Mouse (Mus musculus) lung, embryonic 16.5 days (tissue): ENCODE data around the gene Hddc3. TPM values are rescaled to one million over a fixed set of nuclear protein-coding genes. Genes with fewer than 3 reads are reported as not detected.
A peak's percentile ranks its signal among the peaks of the same experiment; 100 is the strongest.

Experiments
- ATAC-seq: fragments of 200-750 bp; cut with Nextera tagmentation; 2 replicates; pipeline ENCODE4 v1.8.0; 2017; ENCODE audit warnings: low read depth, mild to moderate bottlenecking, moderate library complexity
- H3K27ac ChIP-seq: fragments of 300-500 bp; sonication (generic); 2 replicates; pipeline ENCODE4 v1.5.1; 2014; ENCODE audit warnings: mild to moderate bottlenecking, control low read depth, low read length
- H3K27me3 ChIP-seq: fragments of 300-500 bp; sonication (generic); 2 replicates; pipeline ENCODE4 v1.6.1; 2014; ENCODE audit warnings: low read depth, low read length, mixed read lengths; ENCODE audit not compliant: control insufficient read depth, insufficient read depth
- H3K36me3 ChIP-seq: fragments of 300-500 bp; sonication (generic); 2 replicates; pipeline ENCODE4 v1.6.1; 2014; ENCODE audit warnings: low read length; ENCODE audit not compliant: control insufficient read depth, insufficient read depth
- H3K4me1 ChIP-seq: fragments of 300-500 bp; sonication (generic); replicated peaks from 2 replicates; pipeline ENCODE4 v1.6.1; 2014; ENCODE audit warnings: low read length, mixed read lengths; ENCODE audit not compliant: control insufficient read depth, insufficient read depth
- H3K4me2 ChIP-seq: fragments of 300-500 bp; sonication (generic); 2 replicates; pipeline ENCODE4 v1.6.1; 2014; ENCODE audit warnings: low read depth, low read length, control low read depth
- H3K4me3 ChIP-seq: fragments of 300-500 bp; sonication (generic); 2 replicates; pipeline ENCODE4 v1.5.1; 2014; ENCODE audit warnings: mild to moderate bottlenecking, low read length, control low read depth
- H3K9ac ChIP-seq: fragments of 300-500 bp; sonication (generic); 2 replicates; pipeline ENCODE4 v1.6.1; 2014; ENCODE audit warnings: low read length, control low read depth
- H3K9me3 ChIP-seq: fragments of 300-500 bp; sonication (generic); 2 replicates; pipeline ENCODE4 v1.6.1; 2016; ENCODE audit warnings: low read length; ENCODE audit not compliant: control insufficient read depth
- WGBS: fragments of 180-500 bp; shearing (Covaris S2); extraction: QIAGEN DNeasy Blood & Tissue Kit; methylation state at CpG from one replicate; pipeline ENCODE4 v1.1.7; 2014; 5-methylcytosine and 5-hydroxymethylcytosine counted together
- polyA plus RNA-seq: library from polyadenylated mRNA; unstranded; fragments of >200 nt; fragmentation: Nextera tagmentation; extraction: Ambion mirVana; gene quantifications from 2 replicates; pipeline ENCODE4 v1.2.1, GENCODE M21; 2015

The Hddc3 gene
- polyA plus RNA-seq, 1 experiment from 2014 or later, result 21.9 TPM

- H3K27ac ChIP-seq, result no peak overlapping the region
- no peak overlapping the region for H3K9ac ChIP-seq
- peaks cover 39% of the 10 kb centered on the region for H3K36me3 ChIP-seq
- no peak for ATAC-seq
- no peak overlapping the region for H3K4me3 ChIP-seq
- H3K4me1 ChIP-seq, result peaks cover 18% of the 10 kb centered on the region
- 87% methylated on average over 9 of the region's 9 CpGs for WGBS
- H3K27me3 ChIP-seq, result no peaks in the 10 kb centered on the region
- no peaks in the 10 kb centered on the region for H3K9me3 ChIP-seq
- H3K4me2 ChIP-seq, result no peak overlapping the region
Measured at GRCm38 (mm10) chr7:80397986-80398385, 55.1 kb downstream of the Hddc3 start.

- Histone ChIP-seq H3K4me2 (no peak overlapping the region), H3K36me3 (peaks cover 30% of the 10 kb centered on the region), H3K4me1 (peaks cover 26% of the 10 kb centered on the region), H3K9me3 (no peaks in the 10 kb centered on the region), H3K4me3 (no peak overlapping the region), H3K9ac (0 out of 2 replicates have a peak overlapping the region, but pooled peaks have one; percentile 9), H3K27ac (no peak overlapping the region), H3K27me3 (no peaks in the 10 kb centered on the region)
- no peak for ATAC-seq
- 72% methylated on average over 9 of the region's 9 CpGs for WGBS
Measured at GRCm38 (mm10) chr7:80398654-80399444, 55.9 kb downstream of the Hddc3 start.

GRCm38 (mm10) chr7:80400099-80400498 is 57.2 kb downstream of the Hddc3 start:
- Histone ChIP-seq H3K36me3 (peaks cover 23% of the 10 kb centered on the region), H3K9ac (no peak overlapping the region; the same call in 1 of the 2 replicates), H3K4me1 (peaks cover 30% of the 10 kb centered on the region), H3K4me3 (no peak overlapping the region), H3K9me3 (no peaks in the 10 kb centered on the region), H3K27ac (0 out of 2 replicates have a peak overlapping the region, but pooled peaks have one; percentile 12), H3K27me3 (no peaks in the 10 kb centered on the region), H3K4me2 (peak overlapping the region; percentile 95)
- WGBS, result 38% methylated on average over 5 of the region's 5 CpGs
- ATAC-seq, result peak; percentile 6; the same call in 1 of the 2 replicates

Other genes starting within 250 kb of the Hddc3 start
- gene Idh2, start 227.7 kb upstream of the Hddc3 start, polyA plus RNA-seq, result 671 and 680 TPM in 2 replicates
- 15.8 and 16.3 TPM in 2 replicates for gene Sema4b, start 156.3 kb upstream of the Hddc3 start, polyA plus RNA-seq
- 88.4 and 96.0 TPM in 2 replicates for gene Cib1, start 110.3 kb upstream of the Hddc3 start, polyA plus RNA-seq
- 3.5 and 3.9 TPM in 2 replicates for gene Gdpgp1, start 110.2 kb upstream of the Hddc3 start, polyA plus RNA-seq
- 1.1 and 2.2 TPM in 2 replicates for gene Ttll13, start 96.7 kb upstream of the Hddc3 start, polyA plus RNA-seq
- gene Ngrn, start 81.9 kb upstream of the Hddc3 start, polyA plus RNA-seq, result 46.2 and 47.4 TPM in 2 replicates
- 9.7 and 10.7 TPM in 2 replicates for gene Vps33b, start 73.5 kb upstream of the Hddc3 start, polyA plus RNA-seq
- gene Prc1, start 48.7 kb upstream of the Hddc3 start, polyA plus RNA-seq, result 166 and 182 TPM in 2 replicates
- 7.2 and 8.9 TPM in 2 replicates for gene Rccd1, start 18.6 kb upstream of the Hddc3 start, polyA plus RNA-seq
- 40.8 and 42.3 TPM in 2 replicates for gene Unc45a, start 2.1 kb upstream of the Hddc3 start, polyA plus RNA-seq
- 20.4 and 21.1 TPM in 2 replicates for gene Man2a2, start 28.3 kb downstream of the Hddc3 start, polyA plus RNA-seq
- gene Fes, start 44.8 kb downstream of the Hddc3 start, polyA plus RNA-seq, result 18.5 and 19.3 TPM in 2 replicates
- 12.6 and 12.7 TPM in 2 replicates for gene Furin, start 62.3 kb downstream of the Hddc3 start, polyA plus RNA-seq
- gene Blm, start 192.0 kb downstream of the Hddc3 start, polyA plus RNA-seq, result 23.1 and 25.2 TPM in 2 replicates